ENCODE assay signal across 8 mouse cellular contexts in genomic region chr4:42999451-43000140, GRCm38 (mm10). TPM values are rescaled to one million over a fixed set of nuclear protein-coding genes. Genes with fewer than 3 reads are reported as not detected.
DNase-seq lines count a peak whose midpoint lies in the region; ATAC-seq lines count a peak whose summit lies in the region.

No protein-coding gene starts in this region.

- under 1% methylated on average over 51 of the region's 51 CpGs for WGBS in forebrain, embryonic 10.5 days
- WGBS in heart, embryonic 15.5 days = under 1% methylated on average over 51 of the region's 51 CpGs
- under 1% methylated on average over 51 of the region's 51 CpGs for WGBS in liver, embryonic 15.5 days (ENCODE audit: insufficient replicate concordance)
- whole genome bisulfite sequencing in neural tube, embryonic 11.5 days = under 1% methylated on average over 50 of the region's 51 CpGs
- WGBS in stomach, embryonic 16.5 days = under 1% methylated on average over 51 of the region's 51 CpGs

- peak; percentile 83 for ATAC-seq in heart, embryonic 15.5 days (replicated peaks; ENCODE audit: insufficient number of reproducible peaks, insufficient read depth, low FRiP score, low read depth)
- peak; percentile 70 for ATAC-seq in liver, embryonic 15.5 days (ENCODE audit: insufficient read depth)
- ATAC-seq in neural tube, embryonic 11.5 days (ENCODE audit: insufficient read depth, low FRiP score, low TSS enrichment) = peak; percentile 84
- ATAC-seq in stomach, embryonic 16.5 days (ENCODE audit: insufficient read depth, low FRiP score) = peak; percentile 71

- peak overlapping the region; percentile 95 for H3K4me3 ChIP-seq in forebrain, embryonic 10.5 days
- H3K4me3 ChIP-seq in heart, embryonic 15.5 days = peak overlapping the region; percentile 85
- peak overlapping the region; percentile 96 for H3K4me3 ChIP-seq in liver, embryonic 15.5 days (replicated peaks)
- H3K4me3 ChIP-seq in neural tube, embryonic 11.5 days (ENCODE audit: low read depth, low read length) = peak overlapping the region; percentile 96
- peak overlapping the region; percentile 99 for H3K4me3 ChIP-seq in stomach, embryonic 16.5 days (replicated peaks; ENCODE audit: low read length)

- H3K9ac ChIP-seq in heart, embryonic 15.5 days = peak overlapping the region; percentile 99
- H3K9ac ChIP-seq in liver, embryonic 15.5 days = peak overlapping the region; percentile 95
- H3K9ac ChIP-seq in neural tube, embryonic 11.5 days (ENCODE audit: low read length) = peak overlapping the region; percentile 97
- H3K9ac ChIP-seq in stomach, embryonic 16.5 days (ENCODE audit: low read length) = peak overlapping the region; percentile 96

- H3K27ac ChIP-seq in forebrain, embryonic 10.5 days = peak overlapping the region; percentile 99
- peak overlapping the region; percentile 99 for H3K27ac ChIP-seq in heart, embryonic 15.5 days
- peak overlapping the region; percentile 100 for H3K27ac ChIP-seq in liver, embryonic 15.5 days (replicated peaks)
- H3K27ac ChIP-seq in neural tube, embryonic 11.5 days (ENCODE audit: low read depth, low read length) = peak overlapping the region; percentile 98
- peak overlapping the region; percentile 100 for H3K27ac ChIP-seq in stomach, embryonic 16.5 days (ENCODE audit: low read length)

- peaks cover 47% of the 10 kb centered on the region for H3K36me3 ChIP-seq in forebrain, embryonic 10.5 days (replicated peaks)
- peaks cover 11% of the 10 kb centered on the region for H3K36me3 ChIP-seq in heart, embryonic 15.5 days
- peaks cover 28% of the 10 kb centered on the region for H3K36me3 ChIP-seq in liver, embryonic 15.5 days (replicated peaks)
- no peaks in the 10 kb centered on the region for H3K36me3 ChIP-seq in neural tube, embryonic 11.5 days (ENCODE audit: control insufficient read depth, insufficient read depth, low read length)
- H3K36me3 ChIP-seq in stomach, embryonic 16.5 days (ENCODE audit: control insufficient read depth, insufficient read depth, low read length) = peaks cover under 1% of the 10 kb centered on the region

- peak; percentile 44 to 58 for DNase-seq in CD8-positive naive resting alpha-beta T cell, adult 2 months (ENCODE audit: low read depth in 2 of 2, low spot score in 2 of 2)
- peak; percentile 65 for DNase-seq in c-Kit-negative CD71-positive TER-119-positive erythroid progenitor cells, embryonic 14.5 days (ENCODE audit: low read depth, low spot score)
- peak; percentile 83 for DNase-seq in forebrain, embryonic 10.5 days (ENCODE audit: extremely low spot score, low spot score)
- DNase-seq in kidney, postnatal 25 days = peak; percentile 82 to 92
- DNase-seq in neural tube, embryonic 11.5 days (ENCODE audit: low spot score) = peak; percentile 83

- H3K27me3 ChIP-seq in forebrain, embryonic 10.5 days (ENCODE audit: poor library complexity, severe bottlenecking) = no peaks in the 10 kb centered on the region
- no peaks in the 10 kb centered on the region for H3K27me3 ChIP-seq in heart, embryonic 15.5 days
- H3K27me3 ChIP-seq in liver, embryonic 15.5 days = no peaks in the 10 kb centered on the region
- no peaks in the 10 kb centered on the region for H3K27me3 ChIP-seq in neural tube, embryonic 11.5 days (ENCODE audit: control insufficient read depth, insufficient read depth, low read length)
- H3K27me3 ChIP-seq in stomach, embryonic 16.5 days (ENCODE audit: control insufficient read depth, insufficient read depth, low read length) = no peaks in the 10 kb centered on the region

- no peaks in the 10 kb centered on the region for H3K9me3 ChIP-seq in forebrain, embryonic 10.5 days
- H3K9me3 ChIP-seq in heart, embryonic 15.5 days (replicated peaks) = no peaks in the 10 kb centered on the region
- no peaks in the 10 kb centered on the region for H3K9me3 ChIP-seq in liver, embryonic 15.5 days (replicated peaks)
- no peaks in the 10 kb centered on the region for H3K9me3 ChIP-seq in neural tube, embryonic 11.5 days (ENCODE audit: control insufficient read depth, low read length)
- no peaks in the 10 kb centered on the region for H3K9me3 ChIP-seq in stomach, embryonic 16.5 days (replicated peaks; ENCODE audit: control insufficient read depth, low read length)

- H3K4me1 ChIP-seq in forebrain, embryonic 10.5 days = peaks cover 30% of the 10 kb centered on the region
- peaks cover 20% of the 10 kb centered on the region for H3K4me1 ChIP-seq in heart, embryonic 15.5 days (replicated peaks)
- H3K4me1 ChIP-seq in liver, embryonic 15.5 days (replicated peaks) = peaks cover 32% of the 10 kb centered on the region
- peaks cover 6% of the 10 kb centered on the region; the same call in 1 of the 2 replicates for H3K4me1 ChIP-seq in neural tube, embryonic 11.5 days (ENCODE audit: control insufficient read depth, insufficient read depth, low read length)
- H3K4me1 ChIP-seq in stomach, embryonic 16.5 days (ENCODE audit: control insufficient read depth, insufficient read depth, low read length) = peaks cover 22% of the 10 kb centered on the region

- peak overlapping the region; percentile 71 for H3K4me2 ChIP-seq in heart, embryonic 15.5 days
- H3K4me2 ChIP-seq in liver, embryonic 15.5 days = peak overlapping the region; percentile 74
- H3K4me2 ChIP-seq in neural tube, embryonic 11.5 days (ENCODE audit: low read depth) = peak overlapping the region; percentile 67
- H3K4me2 ChIP-seq in stomach, embryonic 16.5 days (ENCODE audit: low read depth, low read length) = peak overlapping the region; percentile 96

RNA-seq across cellular contexts. Expression of gene Vcp, which starts 0.7 kb away (rescaled TPM):
- 655 and 667 TPM in 2 replicates for polyA plus RNA-seq in forebrain, embryonic 10.5 days (2016; fragmentation: Nextera tagmentation; extraction: Ambion mirVana)
- 437 and 463 TPM in 2 replicates for polyA plus RNA-seq in heart, embryonic 15.5 days (2015; fragmentation: Nextera tagmentation; extraction: Ambion mirVana)
- polyA plus RNA-seq in liver, embryonic 15.5 days (2015; fragmentation: Nextera tagmentation; extraction: Ambion mirVana) = 202 and 204 TPM in 2 replicates
- polyA plus RNA-seq in neural tube, embryonic 11.5 days (2014; fragmentation: Nextera tagmentation; extraction: Ambion mirVana) = 664 and 691 TPM in 2 replicates
- polyA plus RNA-seq in stomach, embryonic 16.5 days (2015; fragmentation: Nextera tagmentation; extraction: Ambion mirVana) = 480 and 497 TPM in 2 replicates

RNA-seq across cellular contexts. Expression of gene Fancg, which starts 10.7 kb away (rescaled TPM):
- 23.1 and 27.3 TPM in 2 replicates for polyA plus RNA-seq in forebrain, embryonic 10.5 days (2016; fragmentation: Nextera tagmentation; extraction: Ambion mirVana)
- polyA plus RNA-seq in heart, embryonic 15.5 days (2015; fragmentation: Nextera tagmentation; extraction: Ambion mirVana) = 9.8 and 13.5 TPM in 2 replicates
- polyA plus RNA-seq in liver, embryonic 15.5 days (2015; fragmentation: Nextera tagmentation; extraction: Ambion mirVana) = 10.4 TPM in 2 replicates
- 17.3 and 19.3 TPM in 2 replicates for polyA plus RNA-seq in neural tube, embryonic 11.5 days (2014; fragmentation: Nextera tagmentation; extraction: Ambion mirVana)
- polyA plus RNA-seq in stomach, embryonic 16.5 days (2015; fragmentation: Nextera tagmentation; extraction: Ambion mirVana) = 16.5 and 17.5 TPM in 2 replicates

RNA-seq across cellular contexts. Expression of gene Pigo, which starts 26.0 kb away (rescaled TPM):
- polyA plus RNA-seq in forebrain, embryonic 10.5 days (2016; fragmentation: Nextera tagmentation; extraction: Ambion mirVana) = 22.2 and 24.4 TPM in 2 replicates
- 15.0 and 15.5 TPM in 2 replicates for polyA plus RNA-seq in heart, embryonic 15.5 days (2015; fragmentation: Nextera tagmentation; extraction: Ambion mirVana)
- polyA plus RNA-seq in liver, embryonic 15.5 days (2015; fragmentation: Nextera tagmentation; extraction: Ambion mirVana) = 14.8 and 15.1 TPM in 2 replicates
- 20.4 and 23.1 TPM in 2 replicates for polyA plus RNA-seq in neural tube, embryonic 11.5 days (2014; fragmentation: Nextera tagmentation; extraction: Ambion mirVana)
- polyA plus RNA-seq in stomach, embryonic 16.5 days (2015; fragmentation: Nextera tagmentation; extraction: Ambion mirVana) = 22.9 and 24.7 TPM in 2 replicates

RNA-seq across cellular contexts. Expression of gene 1700022I11Rik, which starts 30.2 kb away (rescaled TPM):
- 0.27 and 0.52 TPM in 2 replicates for polyA plus RNA-seq in forebrain, embryonic 10.5 days (2016; fragmentation: Nextera tagmentation; extraction: Ambion mirVana)
- polyA plus RNA-seq in heart, embryonic 15.5 days (2015; fragmentation: Nextera tagmentation; extraction: Ambion mirVana) = 0.18 and 0.42 TPM in 2 replicates
- 0.24 TPM in 1 of 2 replicates, not detected in the other for polyA plus RNA-seq in liver, embryonic 15.5 days (2015; fragmentation: Nextera tagmentation; extraction: Ambion mirVana)
- polyA plus RNA-seq in neural tube, embryonic 11.5 days (2014; fragmentation: Nextera tagmentation; extraction: Ambion mirVana) = 0.39 and 0.56 TPM in 2 replicates
- polyA plus RNA-seq in stomach, embryonic 16.5 days (2015; fragmentation: Nextera tagmentation; extraction: Ambion mirVana) = 0.39 and 1.8 TPM in 2 replicates

RNA-seq across cellular contexts. Expression of gene Stoml2, which starts 31.9 kb away (rescaled TPM):
- 496 and 515 TPM in 2 replicates for polyA plus RNA-seq in forebrain, embryonic 10.5 days (2016; fragmentation: Nextera tagmentation; extraction: Ambion mirVana)
- 189 and 209 TPM in 2 replicates for polyA plus RNA-seq in heart, embryonic 15.5 days (2015; fragmentation: Nextera tagmentation; extraction: Ambion mirVana)
- 187 and 204 TPM in 2 replicates for polyA plus RNA-seq in liver, embryonic 15.5 days (2015; fragmentation: Nextera tagmentation; extraction: Ambion mirVana)
- polyA plus RNA-seq in neural tube, embryonic 11.5 days (2014; fragmentation: Nextera tagmentation; extraction: Ambion mirVana) = 360 and 370 TPM in 2 replicates
- 263 and 272 TPM in 2 replicates for polyA plus RNA-seq in stomach, embryonic 16.5 days (2015; fragmentation: Nextera tagmentation; extraction: Ambion mirVana)

Comparison
In these comparisons a context has a peak if more than half of its experiments do, and no peak if none do; other contexts are left out.
1. Peak in every context shown above with its lines: DNase-seq, ATAC-seq, H3K4me3 ChIP-seq and H3K27ac ChIP-seq.